Mouse (Mus musculus): Measurements from ENCODE around the gene Mvb12b.

- TF ChIP-seq CTCF (IDR thresholded peaks at IDR 0.05; ENCODE audit: borderline replicate concordance, extremely low read depth, insufficient read depth, insufficient read length) (no peak), POLR2A (IDR thresholded peaks at IDR 0.05; ENCODE audit: borderline replicate concordance, extremely low read depth, insufficient read depth, insufficient read length, poor library complexity, severe bottlenecking) (no peak)
Observed at GRCm38 (mm10) chr2:33790301-33790700, 97.4 kb downstream of the Mvb12b start.
